Mouse (Mus musculus) left cerebral cortex, adult 2 months (tissue): ENCODE results near the gene Fignl2. TPM values are rescaled to one million over a fixed set of nuclear protein-coding genes. Genes with fewer than 3 reads are reported as not detected.

Experiments used
- DNase-seq, 2 experiments: peaks; one replicate each; pipeline ENCODE4 v3.0.0; 2021 to 2022; ENCODE audit warnings: low spot score in 2 of 2, mixed read lengths in 1 of 2; ENCODE audit errors: extremely low spot score in 1 of 2
- H3K27ac ChIP-seq: fragments of 200-600 bp; 2 replicates; pipeline ENCODE4 v1.8.1; 2022
- H3K4me3 ChIP-seq: fragments of 200-600 bp; 2 replicates; pipeline ENCODE4 v1.8.1; 2022
- CTCF ChIP-seq: fragments of 200-600 bp; IDR thresholded peaks from 2 replicates; pipeline ENCODE4 v1.8.1; 2022; ENCODE audit warnings: antibody characterized with exemption, mild to moderate bottlenecking, moderate library complexity
- intact Hi-C: fragments of 180-260 bp; cut with DNase I; formaldehyde crosslinking; loops from one replicate; pipeline ENCODE4 v1.15.1; 2025
- total RNA-seq, 2 experiments: library from RNA; stranded (reverse); gene quantifications; 2 replicates each; pipeline ENCODE4 v1.2.3; 2021

Fignl2 gene
- total RNA-seq, 2 experiments from 2014 or later, result 1.2 to 1.4 TPM

DNA sequence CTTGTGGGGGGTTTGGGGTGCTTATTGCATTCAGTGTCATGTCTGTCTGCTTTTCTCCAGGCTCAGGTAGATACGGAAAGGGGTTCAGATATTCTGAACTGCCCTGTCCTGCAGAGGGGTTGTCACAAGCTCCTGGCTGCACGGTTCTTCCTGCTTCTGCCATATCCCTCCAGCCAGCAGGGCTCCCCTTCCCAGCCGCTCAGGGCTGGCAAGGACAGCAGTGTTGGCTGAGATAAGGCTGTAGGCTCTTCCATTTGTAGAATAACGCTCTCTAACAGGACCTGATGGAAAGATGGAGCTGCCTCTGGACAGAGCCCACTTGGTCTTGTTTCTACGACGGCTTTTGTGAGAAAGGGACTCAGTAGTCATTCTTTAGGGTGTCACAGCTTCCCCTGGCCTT is 36.4 kb downstream of the Fignl2 start:
- intact Hi-C loops, result loop anchor here (5.0 kb wide), 1 partner anchor 285 kb away; no protein-coding TSS in a partner anchor
- no peak; the same call in 1 of the 2 replicates for TF ChIP-seq CTCF
- Histone ChIP-seq H3K27ac (no peak overlapping the region), H3K4me3 (no peak overlapping the region)
- no peak for DNase-seq

DNA sequence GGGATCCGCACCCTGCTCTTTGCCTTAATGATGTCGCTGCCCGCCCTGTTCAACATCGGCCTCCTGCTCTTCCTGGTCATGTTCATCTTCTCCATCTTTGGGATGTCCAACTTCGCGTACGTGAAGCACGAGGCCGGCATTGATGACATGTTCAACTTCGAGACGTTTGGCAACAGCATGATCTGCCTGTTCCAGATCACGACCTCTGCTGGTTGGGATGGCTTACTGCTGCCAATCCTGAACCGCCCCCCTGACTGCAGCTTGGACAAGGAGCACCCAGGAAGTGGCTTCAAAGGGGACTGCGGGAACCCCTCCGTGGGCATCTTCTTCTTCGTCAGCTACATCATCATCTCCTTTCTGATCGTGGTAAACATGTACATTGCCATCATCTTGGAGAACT is 38.7 kb downstream of the Fignl2 start:
- peak; percentile 41 for TF ChIP-seq CTCF
- DNase-seq, result no peak
- intact Hi-C loops, result loop anchor here (5.0 kb wide), 1 partner anchor 282 kb away; no protein-coding TSS in a partner anchor
- Histone ChIP-seq H3K4me3 (no peak overlapping the region), H3K27ac (no peak overlapping the region)

- no peak for TF ChIP-seq CTCF
- Histone ChIP-seq H3K4me3 (no peak overlapping the region), H3K27ac (no peak overlapping the region)
- DNase-seq, result no peak
- intact Hi-C loops, result no loop called here
Observed at GRCm38 (mm10) chr15:101028960-101029359, 49.4 kb downstream of the Fignl2 start.

DNA sequence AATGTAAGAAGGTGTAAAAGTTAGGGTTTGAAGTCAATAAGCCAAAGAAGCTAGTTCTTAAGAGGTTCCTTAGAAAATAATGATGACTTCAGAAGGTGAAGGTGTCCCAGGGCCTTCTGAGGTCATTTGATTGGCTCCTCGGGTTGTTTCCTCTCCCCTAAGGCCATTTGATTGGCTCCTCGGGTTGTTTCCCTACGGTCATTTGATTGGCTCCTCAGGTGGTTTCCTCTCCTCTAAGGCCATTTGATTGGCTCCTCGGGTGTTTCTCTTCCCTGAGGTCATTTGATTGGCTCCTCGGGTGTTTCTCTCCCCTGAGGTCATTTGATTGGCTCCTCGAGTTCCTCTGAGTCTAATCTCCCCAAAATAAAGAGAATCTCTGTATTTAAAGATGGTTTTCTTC is 67.0 kb downstream of the Fignl2 start:
- H3K27ac ChIP-seq, result no peak overlapping the region
- no peak overlapping the region for H3K4me3 ChIP-seq
- no peak for TF ChIP-seq CTCF
- no peak for DNase-seq
- intact Hi-C loops, result no loop called here

GRCm38 (mm10) chr15:101008386-101009010 is 69.9 kb downstream of the Fignl2 start:
- Histone ChIP-seq H3K4me3 (no peak overlapping the region), H3K27ac (no peak overlapping the region)
- intact Hi-C loops, result loop anchor here (5.0 kb wide), 1 partner anchor 176 kb away; no protein-coding TSS in a partner anchor
- peak in 1 of 2 experiments; percentile 47 for DNase-seq
- no peak for TF ChIP-seq CTCF

GRCm38 (mm10) chr15:101007236-101007635 is 71.1 kb downstream of the Fignl2 start:
- Histone ChIP-seq H3K4me3 (no peak overlapping the region), H3K27ac (peak overlapping the region; percentile 79)
- intact Hi-C loops, result loop anchor here (5.0 kb wide), 1 partner anchor 175 kb away; no protein-coding TSS in a partner anchor
- no peak for TF ChIP-seq CTCF
- DNase-seq, result peak in 1 of 2 experiments; percentile 43

DNA sequence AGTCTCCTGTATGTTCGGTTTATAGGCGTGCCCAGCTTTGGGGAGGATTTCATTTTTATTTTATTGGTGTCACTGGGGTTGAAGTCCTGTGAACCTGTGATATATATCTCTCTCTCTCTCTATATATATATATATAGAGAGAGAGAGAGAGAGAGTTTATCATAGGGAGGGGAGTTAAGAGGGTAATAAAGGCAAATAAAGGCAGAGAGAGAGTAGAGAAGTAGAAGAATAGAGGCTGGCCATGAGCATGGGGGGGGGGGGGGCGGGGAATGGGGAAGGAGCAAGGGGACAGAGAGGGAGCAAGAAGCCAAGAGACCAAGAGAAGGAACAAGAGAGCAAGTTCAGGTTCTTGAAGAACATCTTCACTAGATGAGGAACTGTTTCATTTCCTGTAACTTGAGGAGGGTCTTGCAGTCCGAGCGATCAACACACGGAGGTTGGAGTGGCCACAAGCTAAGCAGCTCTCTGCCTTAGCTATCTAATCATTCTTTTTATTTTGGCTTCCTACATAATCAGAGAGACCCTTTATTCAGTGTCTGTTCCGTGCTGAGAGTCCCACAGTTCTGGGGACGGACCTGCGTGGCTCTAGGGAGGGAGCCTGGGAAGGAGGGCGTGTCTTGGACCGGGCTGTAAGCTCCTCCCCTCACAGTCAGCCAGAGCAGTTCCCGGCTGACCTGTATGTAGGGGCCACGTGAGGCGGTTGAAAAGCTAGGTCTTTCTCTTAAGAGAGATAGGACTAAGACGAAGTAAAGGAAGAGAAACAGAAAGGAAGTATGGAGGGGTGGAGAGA is 71.9 kb downstream of the Fignl2 start:
- H3K4me3 ChIP-seq, result peak overlapping the region; percentile 32; the same call in 1 of the 2 replicates
- intact Hi-C loops, result loop anchor here (5.0 kb wide), 1 partner anchor 174 kb away; no protein-coding TSS in a partner anchor
- no peak for TF ChIP-seq CTCF
- H3K27ac ChIP-seq, result peak overlapping the region; percentile 79
- peak in 1 of 2 experiments; percentile 38 for DNase-seq

- H3K4me3 ChIP-seq, result no peak overlapping the region
- H3K27ac ChIP-seq, result peak overlapping the region; percentile 80
- no peak for TF ChIP-seq CTCF
- intact Hi-C loops, result loop anchor here (1.0 to 5.0 kb wide), 4 partner anchors 21 to 173 kb away; no protein-coding TSS in a partner anchor
- DNase-seq, result peak; percentile 73 to 74
Observed at GRCm38 (mm10) chr15:101005717-101006116, 72.7 kb downstream of the Fignl2 start.

- intact Hi-C loops, result loop anchor here (2.0 kb wide), 2 partner anchors 20 to 128 kb away; no protein-coding TSS in a partner anchor
Observed at GRCm38 (mm10) chr15:101004538-101004937, 73.8 kb downstream of the Fignl2 start.

GRCm38 (mm10) chr15:101002466-101002865 is 75.9 kb downstream of the Fignl2 start:
- TF ChIP-seq CTCF, result no peak
- Histone ChIP-seq H3K4me3 (no peak overlapping the region), H3K27ac (peak overlapping the region; percentile 7; the same call in 1 of the 2 replicates)
- intact Hi-C loops, result no loop called here
- no peak for DNase-seq

More at GRCm38 (mm10) chr15:101004538-101004937, 73.8 kb downstream of the Fignl2 start:
- Histone ChIP-seq H3K4me3 (no peak overlapping the region), H3K27ac (peak overlapping the region; percentile 80)
- TF ChIP-seq CTCF, result no peak
- DNase-seq, result no peak

- intact Hi-C loops, result no loop called here
- no peak; the same call in 1 of the 2 replicates for TF ChIP-seq CTCF
- H3K27ac ChIP-seq, result no peak overlapping the region
- DNase-seq, result no peak
- H3K4me3 ChIP-seq, result no peak overlapping the region
Observed at GRCm38 (mm10) chr15:101001685-101002084, 76.7 kb downstream of the Fignl2 start.

Other genes starting within 250 kb of the Fignl2 start
- gene Scn8a, start 208.7 kb downstream of the Fignl2 start, total RNA-seq, result 100 to 1,000 TPM; 250 to 260 TPM
- not detected for gene Gm47841, start 31.2 kb downstream of the Fignl2 start, total RNA-seq
- gene Ankrd33, start 37.2 kb upstream of the Fignl2 start, total RNA-seq, result not detected
- gene Acvrl1, start 50.0 kb upstream of the Fignl2 start, total RNA-seq, result 10 to 100 TPM; 13.8 to 15.1 TPM
- gene Acvr1b, start 95.5 kb upstream of the Fignl2 start, total RNA-seq, result 100 to 1,000 TPM; 102 to 114 TPM
- gene Grasp, start 145.6 kb upstream of the Fignl2 start, total RNA-seq, result 100 to 1,000 TPM in 1 of 2 experiments, 10 to 100 TPM in 1; 89.7 to 107 TPM
- 100 to 1,000 TPM; 155 to 210 TPM for gene Nr4a1, start 175.7 kb upstream of the Fignl2 start, total RNA-seq
- 10 to 100 TPM; 41.9 to 44.5 TPM for gene Atg101, start 205.7 kb upstream of the Fignl2 start, total RNA-seq
- under 1 TPM; 0.30 to 0.41 TPM for gene 6030408B16Rik, start 214.6 kb upstream of the Fignl2 start, total RNA-seq